Mouse (Mus musculus): Measurements from ENCODE around the gene Bdnf.
A peak's percentile ranks its signal among the peaks of the same experiment; 100 is the strongest.

The Bdnf gene

DNA sequence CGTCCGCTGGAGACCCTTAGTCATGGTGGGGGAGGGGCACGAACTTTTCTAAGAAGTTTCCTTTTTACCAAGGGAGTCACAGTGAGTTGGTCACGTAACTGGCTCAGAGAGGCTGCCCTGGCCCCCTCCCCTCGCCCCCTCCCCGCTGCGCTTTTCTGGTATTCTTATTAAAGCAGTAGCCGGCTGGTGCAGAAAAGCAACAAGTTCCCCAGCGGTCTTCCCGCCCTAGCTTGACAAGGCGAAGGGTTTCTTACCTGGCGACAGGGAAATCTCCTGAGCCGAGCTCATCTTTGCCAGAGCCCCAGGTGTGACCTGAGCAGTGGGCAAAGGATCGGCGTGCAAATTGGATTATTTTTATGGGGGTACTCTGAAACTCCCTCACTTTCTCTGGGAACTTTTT, at the start of gene Bdnf:
Gene Bdnf (plus strand): TSS at position 169 of the 400 bp plus-strand sequence.
- peak; percentile 25 for DNase-seq

DNA sequence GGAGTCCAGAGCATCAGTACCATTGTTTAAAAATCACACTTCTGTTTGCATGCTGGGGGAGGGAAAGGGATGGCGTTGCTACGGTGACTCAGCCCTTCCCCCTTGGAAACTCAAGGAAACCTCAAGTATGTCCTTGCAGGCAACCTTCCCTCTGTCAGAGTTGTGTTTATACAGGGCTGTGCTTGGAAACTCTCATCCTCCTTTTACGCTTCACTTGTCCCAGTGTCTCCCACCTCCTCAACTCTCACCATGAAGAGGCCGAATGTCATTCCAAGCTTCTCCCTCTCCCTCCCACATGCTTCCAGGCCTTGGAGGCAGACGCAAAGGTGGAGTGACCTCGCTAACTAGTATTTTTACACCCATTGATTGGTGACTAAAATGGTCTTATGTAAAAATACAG, 47.6 kb upstream of the Bdnf start:
- DNase-seq: no peak

DNA sequence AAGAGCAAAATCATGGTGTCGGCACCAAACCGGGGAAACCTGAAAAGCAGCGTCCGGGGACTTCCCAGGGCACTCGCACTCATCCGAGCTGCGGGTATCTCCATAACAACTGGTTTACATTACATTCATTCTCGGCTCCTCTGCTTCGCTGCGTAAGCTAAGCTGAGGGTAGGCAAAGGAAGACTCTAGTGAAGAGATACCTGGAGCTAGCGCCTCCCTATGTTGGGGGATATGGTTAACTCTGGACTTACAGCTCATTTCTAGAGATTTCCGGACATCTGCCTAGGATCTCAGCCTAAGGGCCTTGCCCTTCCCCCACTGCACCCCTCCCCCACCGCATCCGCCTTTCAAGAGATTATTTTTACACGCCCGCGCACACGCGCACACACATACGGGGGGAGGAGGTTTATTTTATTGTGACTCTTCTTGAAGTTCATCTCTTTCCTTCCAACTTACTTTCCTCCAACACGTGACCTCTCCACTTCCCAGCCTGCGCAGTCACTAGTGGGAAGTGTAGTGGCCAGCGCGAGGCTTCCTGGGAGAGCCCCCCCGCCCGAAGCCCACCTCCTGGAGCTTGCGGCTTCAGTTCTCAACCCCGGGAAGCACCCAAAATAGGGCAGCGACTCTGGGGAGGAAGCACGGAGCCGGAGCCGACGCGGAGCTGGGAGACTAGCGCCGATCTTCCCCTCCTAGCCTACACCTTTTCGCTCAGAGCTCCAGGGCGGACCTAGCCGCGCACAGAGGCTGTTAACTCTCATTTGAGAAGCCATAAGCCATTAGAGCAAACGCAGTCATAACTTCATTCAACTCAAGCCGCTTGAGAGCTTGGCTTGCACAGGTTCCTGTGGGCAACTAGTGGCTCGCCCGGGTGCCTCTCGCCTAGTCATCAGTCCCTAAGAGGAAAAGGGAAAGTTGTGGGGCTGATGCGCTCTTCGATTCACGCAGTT, 718 bp upstream of the Bdnf start:
- peak; percentile 35 for DNase-seq

DNA sequence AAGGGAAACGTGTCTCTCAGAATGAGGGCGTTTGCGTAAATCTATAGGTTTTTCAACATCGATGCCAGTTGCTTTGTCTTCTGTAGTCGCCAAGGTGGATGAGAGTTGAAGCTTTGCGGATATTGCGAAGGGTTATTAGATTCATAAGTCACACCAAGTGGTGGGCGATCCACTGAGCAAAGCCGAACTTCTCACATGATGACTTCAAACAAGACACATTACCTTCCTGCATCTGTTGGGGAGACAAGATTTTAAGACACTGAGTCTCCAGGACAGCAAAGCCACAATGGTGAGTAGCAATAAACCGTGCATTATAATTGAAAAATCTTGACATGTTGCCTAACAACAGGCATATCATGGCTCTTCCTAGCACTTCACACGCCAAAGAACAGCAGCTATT, 551 bp downstream of the Bdnf start:
- no peak for DNase-seq

DNA sequence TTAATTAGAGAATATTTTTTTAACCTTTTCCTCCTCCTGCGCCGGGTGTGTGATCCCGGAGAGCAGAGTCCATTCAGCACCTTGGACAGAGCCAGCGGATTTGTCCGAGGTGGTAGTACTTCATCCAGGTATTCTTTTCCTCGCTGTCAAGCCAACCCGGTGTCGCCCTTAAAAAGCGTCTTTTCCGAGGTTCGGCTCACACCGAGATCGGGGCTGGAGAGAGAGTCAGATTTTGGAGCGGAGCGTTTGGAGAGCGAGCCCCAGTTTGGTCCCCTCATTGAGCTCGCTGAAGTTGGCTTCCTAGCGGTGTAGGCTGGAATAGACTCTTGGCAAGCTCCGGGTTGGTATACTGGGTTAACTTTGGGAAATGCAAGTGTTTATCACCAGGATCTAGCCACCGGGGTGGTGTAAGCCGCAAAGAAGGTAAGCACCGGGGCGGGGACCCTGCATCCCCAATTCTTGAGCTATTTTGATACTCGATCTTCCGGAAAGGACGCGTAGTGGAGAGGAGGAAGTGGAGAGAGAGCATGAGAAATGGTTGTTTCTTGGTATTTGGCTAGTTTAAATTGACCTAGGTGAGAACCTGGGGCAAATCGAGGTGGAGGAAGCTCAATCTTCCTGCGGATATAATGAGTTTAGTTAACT, 1.6 kb downstream of the Bdnf start:
- DNase-seq: peak; percentile 77

DNA sequence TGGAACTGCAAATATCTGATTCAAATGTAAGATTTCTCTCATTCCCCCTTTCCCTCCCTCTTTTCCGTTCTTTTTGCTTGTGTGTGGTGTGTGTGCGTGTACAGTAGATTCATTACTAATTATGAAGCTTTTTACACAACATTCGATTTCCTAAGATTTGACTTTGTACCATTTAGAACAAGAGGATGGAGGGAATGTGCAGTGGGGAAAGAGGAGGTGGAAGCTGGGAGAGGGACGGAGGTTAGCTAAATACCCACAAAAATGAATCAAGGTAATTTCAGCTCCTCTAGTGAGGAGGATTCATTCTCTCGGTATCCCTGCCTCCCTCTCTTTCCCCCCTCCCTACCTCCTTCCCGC, 2.1 kb downstream of the Bdnf start:
- peak; percentile 56 for DNase-seq

DNA sequence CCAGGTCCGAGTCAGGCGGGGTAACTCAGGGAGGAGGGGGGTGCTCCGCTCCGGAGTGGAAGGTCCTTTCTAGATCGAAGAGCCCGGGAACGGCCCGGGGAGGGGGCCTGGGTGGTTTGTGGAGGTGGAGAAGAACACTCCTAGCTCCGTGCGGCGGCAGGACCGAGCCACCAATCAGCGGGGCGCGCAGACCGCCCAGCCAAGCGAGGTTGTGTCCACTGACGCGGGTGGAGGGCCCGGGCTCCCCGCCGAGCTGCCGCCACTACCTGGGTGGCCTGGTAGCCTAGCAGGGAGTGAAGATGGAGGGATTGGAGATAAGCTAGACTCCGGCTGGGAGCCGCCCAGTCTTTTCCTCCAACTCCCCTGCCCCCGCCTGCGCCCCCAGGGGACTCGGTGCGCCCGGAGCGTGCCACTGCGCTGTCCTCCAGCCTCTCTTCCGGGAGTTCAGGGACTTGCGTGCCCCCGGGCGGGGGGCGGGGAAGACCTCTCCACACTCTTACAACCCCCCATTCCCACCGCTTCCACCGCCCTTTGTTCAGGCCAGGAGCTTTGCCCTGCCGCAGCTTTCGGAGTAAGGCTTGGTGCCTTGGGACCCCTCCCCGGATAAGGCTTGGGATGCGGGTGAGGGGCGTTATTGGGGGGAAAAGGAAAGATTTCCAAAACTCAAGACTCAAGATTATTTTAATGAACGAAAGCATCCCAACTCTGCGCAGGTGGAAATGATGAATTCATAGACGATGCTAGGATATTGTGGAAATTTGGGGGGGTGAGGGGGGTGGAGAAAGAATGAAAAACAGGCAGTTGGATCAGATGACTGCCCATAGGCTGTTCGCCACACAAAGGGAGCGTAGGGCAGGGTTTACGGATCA, 3.0 kb downstream of the Bdnf start:
- peak; percentile 82 for DNase-seq

DNA sequence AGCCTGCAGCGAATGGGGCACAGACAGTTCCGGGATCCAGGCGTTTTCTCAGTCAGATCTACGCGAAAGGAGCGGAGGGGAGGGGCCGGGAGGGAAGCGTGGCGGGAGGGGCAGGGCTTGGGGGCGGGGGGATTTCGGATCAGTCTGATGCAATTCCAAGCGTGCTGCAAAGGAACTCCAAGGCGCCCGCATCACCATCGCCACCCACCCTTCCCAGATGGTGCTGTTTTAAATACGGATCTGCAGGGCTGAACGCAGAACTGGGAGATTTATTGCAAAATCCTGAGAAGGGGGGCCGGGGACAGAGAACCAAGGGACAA, 3.5 kb downstream of the Bdnf start:
- DNase-seq: peak; percentile 92

DNA sequence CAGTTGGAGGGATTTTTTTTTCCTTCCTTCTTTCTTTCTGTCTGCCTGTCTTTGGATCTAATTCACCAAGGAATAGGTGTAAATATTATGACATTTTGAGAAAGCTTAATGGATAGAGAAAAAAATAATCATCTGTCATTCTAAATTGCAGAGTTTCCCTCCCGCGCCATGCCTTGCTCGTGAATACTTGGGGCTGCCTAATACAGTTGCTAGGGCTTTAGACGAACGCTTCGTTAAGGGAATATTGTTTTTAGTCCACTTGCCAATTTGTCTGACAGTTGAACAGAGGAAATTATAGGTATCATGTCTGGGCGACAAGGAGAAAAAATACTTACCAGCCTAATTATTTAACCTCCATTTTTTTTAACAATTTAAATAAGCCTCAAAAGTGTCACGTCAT, 4.0 kb downstream of the Bdnf start:
- no peak for DNase-seq

DNA sequence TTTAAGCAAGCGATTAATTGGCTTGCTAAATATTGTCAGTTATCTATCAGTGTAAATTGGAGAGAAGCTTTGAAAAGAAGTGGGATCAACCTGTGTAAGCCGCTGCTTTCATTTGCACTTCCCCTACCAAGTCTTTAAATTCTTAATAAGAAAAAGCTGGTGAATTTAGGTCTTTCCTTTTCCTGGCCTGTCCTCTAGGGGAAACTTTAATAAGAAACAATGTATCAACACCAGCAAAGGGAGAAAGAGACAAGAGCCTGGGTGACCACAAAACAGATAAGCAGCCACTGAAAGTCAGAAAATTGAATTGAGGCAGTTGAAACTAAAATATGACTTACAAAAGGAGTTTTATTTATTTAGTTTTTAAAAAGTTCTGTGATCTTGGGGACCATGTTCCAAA, 4.9 kb downstream of the Bdnf start:
- peak; percentile 38 for DNase-seq

DNA sequence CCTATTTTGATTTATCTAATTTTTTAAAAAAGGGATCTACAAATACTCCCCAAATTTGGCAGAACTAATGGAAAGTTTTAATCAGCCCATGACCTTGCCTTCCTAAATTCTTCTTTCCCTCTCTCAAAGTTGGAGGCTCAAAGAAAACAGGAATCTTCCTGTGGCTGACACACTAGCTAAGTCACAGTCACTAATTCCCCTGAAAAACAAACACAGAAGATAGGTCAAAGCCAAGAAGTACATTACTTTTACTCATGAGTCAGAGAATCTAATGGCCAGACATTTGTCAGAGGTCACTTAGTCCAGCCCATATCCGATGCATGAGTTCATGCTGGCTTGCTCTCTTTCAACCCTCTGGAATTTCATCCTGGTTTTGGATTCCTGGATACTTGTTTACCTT, 6.6 kb downstream of the Bdnf start:
- DNase-seq: no peak

DNA sequence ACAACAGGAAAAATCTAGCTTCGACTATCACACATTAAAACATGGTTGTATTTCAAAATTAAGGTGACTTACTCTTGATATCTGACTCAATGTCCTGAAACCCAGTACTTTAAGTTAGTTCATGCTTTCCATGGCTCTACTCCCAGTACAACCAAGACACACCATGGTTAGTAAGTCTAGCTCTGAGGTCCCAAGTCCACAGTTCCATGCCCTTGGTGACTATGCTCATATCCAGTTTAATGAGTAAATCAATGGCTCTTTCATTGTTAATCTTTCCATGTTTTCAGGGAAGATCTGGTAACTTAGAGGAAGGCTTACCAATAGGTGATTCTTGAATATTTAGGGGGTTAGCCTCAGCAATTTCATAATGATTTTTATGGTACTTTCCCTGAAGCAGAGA, 14.2 kb downstream of the Bdnf start:
- DNase-seq: no peak

DNA sequence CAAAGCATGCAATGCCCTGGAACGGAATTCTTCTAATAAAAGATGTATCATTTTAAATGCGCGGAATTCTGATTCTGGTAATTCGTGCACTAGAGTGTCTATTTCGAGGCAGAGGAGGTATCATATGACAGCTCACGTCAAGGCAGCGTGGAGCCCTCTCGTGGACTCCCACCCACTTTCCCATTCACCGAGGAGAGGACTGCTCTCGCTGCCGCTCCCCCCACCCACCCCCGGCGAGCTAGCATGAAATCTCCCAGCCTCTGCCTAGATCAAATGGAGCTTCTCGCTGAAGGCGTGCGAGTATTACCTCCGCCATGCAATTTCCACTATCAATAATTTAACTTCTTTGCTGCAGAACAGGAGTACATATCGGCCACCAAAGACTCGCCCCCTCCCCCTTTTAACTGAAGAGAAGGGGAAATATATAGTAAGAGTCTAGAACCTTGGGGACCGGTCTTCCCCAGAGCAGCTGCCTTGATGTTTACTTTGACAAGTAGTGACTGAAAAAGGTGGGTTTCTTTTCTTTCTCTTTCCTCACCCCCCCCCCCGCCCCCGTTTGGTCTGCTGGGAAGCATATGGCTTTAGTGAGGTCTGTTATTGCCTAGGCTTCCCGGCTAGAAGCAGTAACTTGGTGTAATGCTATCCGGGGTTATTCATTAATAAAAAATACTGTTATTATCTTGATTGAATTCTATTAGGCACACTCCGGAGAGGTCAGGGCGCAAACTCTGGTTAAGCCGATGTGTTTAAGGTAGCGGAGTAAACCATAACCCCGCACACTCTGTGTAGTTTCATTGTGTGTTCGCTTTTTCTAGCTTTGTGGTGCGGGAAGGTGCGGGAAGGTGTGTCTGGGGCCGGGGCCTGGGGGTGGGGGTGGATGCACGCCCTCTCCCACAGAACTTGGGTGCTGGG, 18.0 kb downstream of the Bdnf start:
- DNase-seq: peak; percentile 70

DNA sequence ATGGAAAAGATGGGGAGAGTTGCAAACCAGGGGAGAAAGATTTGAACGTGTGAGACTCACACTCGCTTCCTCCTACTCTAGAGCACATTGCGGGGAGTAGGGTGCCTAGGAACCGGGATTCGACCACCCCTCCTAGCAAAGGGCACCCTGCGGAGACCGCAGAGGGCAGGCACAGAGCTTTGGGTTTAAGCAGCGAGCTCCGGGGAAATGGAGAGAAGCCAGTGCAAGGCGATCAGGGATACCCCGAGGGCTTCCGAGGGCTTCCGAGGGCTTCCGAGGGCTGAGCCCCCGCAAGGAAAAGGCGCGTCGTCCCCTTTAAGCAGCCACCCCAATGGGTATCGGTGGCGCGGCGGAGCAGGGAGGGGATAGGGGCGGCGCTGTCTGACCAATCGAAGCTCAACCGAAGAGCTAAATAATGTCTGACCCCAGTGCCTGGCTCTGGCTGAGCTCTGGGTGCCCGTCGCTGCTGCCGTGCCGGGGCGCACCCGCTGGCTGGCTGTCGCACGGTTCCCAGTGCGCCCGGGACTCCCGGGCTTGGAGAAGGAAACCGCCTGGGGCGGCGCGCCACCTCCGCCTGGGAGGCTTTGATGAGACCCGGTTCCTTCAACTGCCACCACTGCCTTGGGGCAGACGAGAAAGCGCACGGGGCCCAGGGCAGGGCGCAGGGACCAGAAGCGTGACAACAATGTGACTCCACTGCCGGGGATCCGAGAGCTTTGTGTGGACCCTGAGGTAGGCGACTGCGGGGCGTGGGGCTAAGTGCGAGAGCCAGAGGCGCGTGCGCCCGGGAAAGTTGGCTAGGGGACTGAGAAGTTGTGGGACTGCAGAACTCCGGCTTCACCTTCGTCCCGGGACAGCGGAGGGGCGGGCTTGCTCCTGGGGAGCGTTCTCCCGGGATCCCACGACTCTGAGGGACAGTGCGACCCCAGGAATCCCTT, 18.9 kb downstream of the Bdnf start:
- peak; percentile 63 for DNase-seq

DNA sequence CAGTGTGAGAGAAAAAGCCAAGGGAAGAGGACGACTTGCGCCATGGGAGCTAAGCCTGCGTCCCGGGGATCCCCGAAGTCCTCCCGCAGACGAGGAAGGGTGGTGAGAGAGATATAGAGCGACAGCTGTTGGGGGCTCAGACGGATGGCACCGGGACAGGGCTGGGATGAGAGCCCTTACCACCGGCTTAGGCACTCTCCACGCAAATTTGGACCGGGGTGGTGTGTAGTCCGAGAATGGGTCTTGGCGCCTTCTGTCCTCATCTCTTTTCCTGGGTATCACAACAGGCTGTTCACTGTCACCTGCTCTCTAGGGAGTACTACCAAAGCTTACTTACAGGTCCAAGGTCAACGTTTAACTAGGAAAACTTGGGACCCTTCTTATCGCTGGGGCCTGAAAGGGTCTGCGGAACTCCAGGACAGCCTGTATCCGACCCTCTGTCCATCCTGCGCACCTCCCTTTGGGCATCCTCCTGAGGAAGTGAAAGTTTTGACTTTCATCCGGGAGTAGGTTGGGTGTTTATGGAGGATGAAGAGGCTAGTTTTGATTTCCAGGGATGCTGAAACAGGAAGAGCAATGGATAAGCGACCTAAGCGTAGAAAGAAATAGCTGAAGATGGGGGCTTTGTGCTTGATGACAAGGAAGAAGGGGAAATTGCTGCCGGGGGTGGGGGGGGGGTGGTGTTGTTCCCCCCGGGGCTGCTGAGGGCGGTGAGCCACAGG, 19.8 kb downstream of the Bdnf start:
- peak; percentile 43 for DNase-seq

DNA sequence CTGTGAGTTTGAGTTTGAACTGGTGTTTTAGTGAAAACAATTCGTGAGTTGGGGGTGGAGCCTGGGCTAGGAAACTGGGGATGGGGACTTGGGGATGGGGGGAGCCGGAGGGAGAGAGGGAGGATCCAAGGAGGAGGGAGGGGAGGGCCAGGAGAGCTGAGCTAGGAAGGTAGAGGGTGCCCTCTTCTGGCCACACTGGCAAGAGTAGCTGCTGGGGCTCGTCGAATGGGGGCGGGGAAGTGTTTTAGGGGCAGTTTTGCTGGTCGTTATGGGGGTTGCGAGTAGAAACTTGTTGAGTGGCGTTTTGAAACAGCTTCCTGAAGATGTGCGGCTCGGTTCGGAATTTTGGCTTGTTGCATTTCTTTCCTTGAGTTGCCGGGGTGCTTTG, 20.3 kb downstream of the Bdnf start:
- DNase-seq: peak; percentile 87

DNA sequence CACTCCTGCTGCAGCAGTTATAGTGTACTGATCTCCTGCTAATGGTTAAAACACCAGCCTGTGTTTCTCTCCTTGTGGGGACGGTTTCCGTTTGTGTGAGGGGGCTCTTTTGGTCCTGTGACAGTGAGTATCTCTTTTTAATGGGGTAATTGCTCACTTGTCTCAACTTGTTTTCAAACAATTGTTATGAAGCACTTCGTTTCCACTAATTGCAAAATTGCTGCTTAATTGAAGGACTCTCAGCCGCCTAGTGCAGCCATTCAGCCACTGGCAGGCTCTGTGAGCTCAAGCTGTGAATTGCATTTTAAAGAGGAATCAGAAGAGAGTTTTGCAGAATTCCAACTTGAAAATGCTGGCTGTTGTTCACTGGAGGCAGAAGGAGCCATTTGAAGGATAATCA, 22.7 kb downstream of the Bdnf start:
- no peak for DNase-seq

DNA sequence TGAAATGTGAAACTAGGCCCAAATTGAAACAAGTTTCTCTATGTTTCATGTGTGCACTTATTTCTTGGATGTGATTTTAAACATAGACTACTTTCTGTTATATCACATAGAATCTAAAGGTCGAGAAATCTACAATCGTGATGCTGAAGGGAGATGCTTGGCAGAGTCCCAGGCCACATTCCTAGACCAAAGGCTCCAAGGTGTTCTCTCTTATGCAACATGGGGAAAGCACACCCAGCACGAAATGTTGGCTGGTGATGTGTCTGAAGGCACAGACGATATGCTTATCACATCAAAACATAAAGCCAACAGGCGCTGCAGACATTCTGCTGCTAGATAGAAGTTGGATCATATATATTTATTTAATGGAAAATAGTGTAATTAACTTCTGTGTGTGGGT, 25.8 kb downstream of the Bdnf start:
- peak; percentile 52 for DNase-seq

DNA sequence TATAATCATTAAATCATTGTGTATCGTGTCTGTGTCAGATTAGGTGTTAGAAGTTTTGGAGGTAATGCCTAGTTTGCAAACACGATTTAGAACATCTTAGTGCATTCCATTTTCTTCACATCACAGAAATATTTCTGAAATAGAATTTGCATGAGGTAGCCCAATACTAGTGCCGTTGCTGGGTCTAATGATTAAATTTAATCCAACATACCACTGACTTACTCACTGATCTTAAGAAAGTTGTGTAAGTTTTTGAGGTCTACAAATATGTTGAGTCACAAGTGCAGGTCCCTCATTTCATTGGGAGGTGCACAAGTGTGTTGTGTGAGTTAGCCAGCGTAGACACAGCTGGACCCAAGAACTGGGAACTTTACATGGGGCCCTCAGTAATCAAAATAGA, 29.1 kb downstream of the Bdnf start:
- no peak for DNase-seq

DNA sequence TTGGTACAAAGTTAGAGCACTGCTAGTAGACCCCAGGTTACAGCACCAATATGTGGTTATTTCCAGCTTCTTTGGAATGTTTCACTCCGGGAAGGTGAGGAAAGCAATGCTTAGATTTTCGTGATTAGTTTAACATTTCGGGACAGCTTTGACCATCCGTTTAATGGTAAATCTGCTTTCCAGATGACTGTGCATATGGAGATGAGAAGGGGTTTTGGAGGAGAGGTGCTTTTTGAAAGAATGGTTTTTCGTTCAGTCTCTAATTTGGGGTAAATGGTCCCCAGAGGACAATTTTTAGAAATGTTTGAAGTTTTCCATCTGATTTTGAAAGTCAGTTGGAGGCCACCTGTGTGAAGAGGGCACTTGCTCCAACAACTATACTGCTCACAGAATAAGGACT, 29.6 kb downstream of the Bdnf start:
- DNase-seq: no peak

DNA sequence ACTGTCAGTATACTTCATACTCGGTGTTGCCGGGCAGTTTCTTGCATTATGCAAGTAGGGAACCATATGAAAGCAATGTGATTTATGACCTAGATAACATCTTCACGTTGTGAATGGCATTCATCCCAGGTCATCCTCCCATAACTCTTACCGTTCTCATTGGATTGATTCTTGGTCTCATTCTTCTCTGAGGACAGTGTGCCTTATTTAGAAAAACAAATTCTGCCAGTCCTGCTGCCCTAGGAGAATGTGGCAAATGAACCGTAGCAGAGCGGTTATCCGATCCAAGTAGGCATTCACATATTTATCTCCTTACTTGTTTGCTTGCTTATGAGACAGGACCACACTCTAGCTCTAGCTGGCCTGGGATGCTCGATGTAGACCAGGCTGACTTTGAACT, 32.0 kb downstream of the Bdnf start:
- peak; percentile 54 for DNase-seq
